Mouse (Mus musculus): ENCODE data around the gene Gtf2i. TPM values are rescaled to one million over a fixed set of nuclear protein-coding genes. Genes with fewer than 3 reads are reported as not detected.

Gene Gtf2i
- polyA plus RNA-seq, 1 experiment from 2014 or later = 29.8 TPM

DNA sequence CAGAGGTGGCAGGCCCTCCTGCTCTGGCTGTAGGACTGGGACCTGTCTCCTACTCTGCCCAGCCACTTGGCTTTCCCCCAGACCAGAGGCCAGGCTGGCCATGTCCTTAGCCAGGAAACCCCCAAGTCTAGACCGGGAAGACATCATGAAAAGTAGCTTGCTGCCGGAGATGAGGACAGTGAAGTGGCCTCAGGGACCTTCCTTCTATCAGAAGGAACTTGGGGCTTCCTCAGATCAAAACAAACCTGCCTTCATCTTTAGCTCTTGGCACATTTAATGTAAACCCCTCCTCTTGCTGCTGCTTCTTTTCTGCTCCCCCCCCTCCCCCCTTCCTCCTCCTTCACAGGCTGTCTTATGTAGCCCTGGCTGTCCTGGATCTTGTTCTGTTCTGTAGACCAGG, 80.4 kb downstream of the Gtf2i start:
- ATAC-seq = no peak
- Histone ChIP-seq H3K9ac (replicated peaks) (no peak overlapping the region), H3K27ac (ENCODE audit: low read depth) (peak overlapping the region; percentile 87; the same call in 1 of the 2 replicates), H3K36me3 (replicated peaks; ENCODE audit: insufficient read depth, low read length) (peaks cover 26% of the 10 kb centered on the region), H3K27me3 (ENCODE audit: insufficient read depth, low read length) (no peaks in the 10 kb centered on the region), H3K4me1 (ENCODE audit: insufficient read depth) (peaks cover 51% of the 10 kb centered on the region), H3K4me3 (ENCODE audit: low read depth, low read length) (no peak overlapping the region), H3K9me3 (ENCODE audit: low read length) (no peaks in the 10 kb centered on the region), H3K4me2 (ENCODE audit: low read depth, low read length) (no peak overlapping the region)
- TF ChIP-seq EP300 (IDR thresholded peaks at IDR 0.05; ENCODE audit: low read depth) = no peak
- DNase-seq = no peak
- 47% methylated on average over 2 of the region's 2 CpGs for WGBS (ENCODE audit: insufficient replicate concordance)

DNA sequence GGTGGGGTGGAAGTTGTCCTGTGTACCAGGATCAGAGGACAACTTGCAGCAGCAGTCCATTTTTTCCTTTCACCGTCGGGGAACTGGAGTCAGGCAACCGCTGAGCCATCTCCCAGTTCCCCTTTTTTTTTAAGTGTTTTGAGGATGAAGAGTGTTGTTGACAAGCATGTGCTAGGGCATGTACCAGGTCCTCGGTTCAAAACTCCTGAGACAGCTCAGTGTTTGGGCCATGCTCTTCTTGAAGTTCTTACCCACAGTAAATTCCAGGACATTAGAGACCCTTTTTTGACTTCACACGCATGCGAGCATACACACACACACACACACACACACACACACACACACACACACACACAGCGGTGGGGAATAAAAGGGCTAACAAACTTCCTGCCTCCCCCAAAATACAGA, 81.3 kb downstream of the Gtf2i start:
- ATAC-seq (no peak), DNase-seq (no peak)
- peaks cover 17% of the 10 kb centered on the region for H3K36me3 ChIP-seq (replicated peaks; ENCODE audit: insufficient read depth, low read length)
- H3K9ac ChIP-seq (replicated peaks) = peak overlapping the region; percentile 44; the same call in 1 of the 2 replicates
- H3K27ac ChIP-seq (ENCODE audit: low read depth) = peak overlapping the region; percentile 87
- H3K4me3 ChIP-seq (ENCODE audit: low read depth, low read length) = no peak overlapping the region
- TF ChIP-seq EP300 (IDR thresholded peaks at IDR 0.05; ENCODE audit: low read depth) (no peak), CTCF (IDR thresholded peaks at IDR 0.05; ENCODE audit: low read depth) (no peak)
- H3K4me2 ChIP-seq (ENCODE audit: low read depth, low read length) = 0 out of 2 replicates have a peak overlapping the region, but pooled peaks have one; percentile 58
- H3K27me3 ChIP-seq (ENCODE audit: insufficient read depth, low read length) = no peaks in the 10 kb centered on the region
- 29% methylated on average over 7 of the region's 7 CpGs for WGBS (ENCODE audit: insufficient replicate concordance)
- H3K4me1 ChIP-seq (ENCODE audit: insufficient read depth) = peaks cover 51% of the 10 kb centered on the region
- H3K9me3 ChIP-seq (ENCODE audit: low read length) = no peaks in the 10 kb centered on the region

- peak; percentile 43 for ATAC-seq
- Histone ChIP-seq H3K9me3 (ENCODE audit: low read length) (no peaks in the 10 kb centered on the region), H3K27ac (ENCODE audit: low read depth) (peak overlapping the region; percentile 87), H3K9ac (replicated peaks) (peak overlapping the region; percentile 44), H3K4me2 (ENCODE audit: low read depth, low read length) (peak overlapping the region; percentile 58), H3K36me3 (replicated peaks; ENCODE audit: insufficient read depth, low read length) (peaks cover 11% of the 10 kb centered on the region), H3K4me1 (ENCODE audit: insufficient read depth) (peaks cover 51% of the 10 kb centered on the region), H3K27me3 (ENCODE audit: insufficient read depth, low read length) (no peaks in the 10 kb centered on the region), H3K4me3 (ENCODE audit: low read depth, low read length) (0 out of 2 replicates have a peak overlapping the region, but pooled peaks have one; percentile 17)
- peak; percentile 63 for DNase-seq
- TF ChIP-seq EP300 (IDR thresholded peaks at IDR 0.05; ENCODE audit: low read depth) (no peak), CTCF (IDR thresholded peaks at IDR 0.05; ENCODE audit: low read depth) (no peak)
- 7% methylated on average over 7 of the region's 7 CpGs for WGBS (ENCODE audit: insufficient replicate concordance)
Measured at GRCm38 (mm10) chr5:134232568-134232967, 82.0 kb downstream of the Gtf2i start.

DNA sequence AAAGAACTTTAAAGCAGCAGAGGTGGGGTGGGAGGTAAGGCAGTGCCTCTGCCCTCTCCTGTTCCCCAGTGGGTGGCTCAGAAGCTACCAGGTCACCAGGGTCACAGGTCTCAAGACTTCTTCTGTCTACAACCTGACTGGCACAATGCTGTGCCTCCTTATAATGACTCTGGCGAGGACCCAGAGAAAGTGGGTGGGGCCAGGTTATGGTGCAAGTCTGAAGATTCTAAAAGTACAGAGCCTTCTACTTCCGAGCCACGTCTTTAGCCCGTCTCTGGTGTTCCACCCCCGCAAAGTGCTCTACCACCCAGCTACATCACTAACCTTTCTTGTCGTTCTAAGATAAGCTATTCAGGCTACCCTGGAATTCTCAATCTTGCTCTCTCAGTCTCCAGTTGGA, 82.4 kb downstream of the Gtf2i start:
- 0 out of 2 replicates have a peak overlapping the region, but pooled peaks have one; percentile 17 for H3K4me3 ChIP-seq (ENCODE audit: low read depth, low read length)
- 25% methylated on average over 6 of the region's 6 CpGs for WGBS (ENCODE audit: insufficient replicate concordance)
- H3K27ac ChIP-seq (ENCODE audit: low read depth) = peak overlapping the region; percentile 87
- H3K4me1 ChIP-seq (ENCODE audit: insufficient read depth) = peaks cover 47% of the 10 kb centered on the region
- no peaks in the 10 kb centered on the region for H3K9me3 ChIP-seq (ENCODE audit: low read length)
- ATAC-seq = peak; percentile 60
- peaks cover 7% of the 10 kb centered on the region; the same call in 1 of the 2 replicates for H3K36me3 ChIP-seq (replicated peaks; ENCODE audit: insufficient read depth, low read length)
- DNase-seq = peak; percentile 64
- peak overlapping the region; percentile 58 for H3K4me2 ChIP-seq (ENCODE audit: low read depth, low read length)
- TF ChIP-seq CTCF (IDR thresholded peaks at IDR 0.05; ENCODE audit: low read depth) (no peak), EP300 (IDR thresholded peaks at IDR 0.05; ENCODE audit: low read depth) (no peak)
- H3K27me3 ChIP-seq (ENCODE audit: insufficient read depth, low read length) = no peaks in the 10 kb centered on the region
- peak overlapping the region; percentile 44; the same call in 1 of the 2 replicates for H3K9ac ChIP-seq (replicated peaks)

- Histone ChIP-seq H3K27ac (ENCODE audit: low read depth) (peak overlapping the region; percentile 87), H3K4me1 (ENCODE audit: insufficient read depth) (peaks cover 46% of the 10 kb centered on the region)
- ATAC-seq = peak; percentile 26
Measured at GRCm38 (mm10) chr5:134231376-134231775, 83.2 kb downstream of the Gtf2i start.

GRCm38 (mm10) chr5:134229391-134229790, 85.2 kb downstream of the Gtf2i start, which contains the start of gene Ncf1:
TSS of gene Ncf1 (minus strand) at chr5:134229625.
- H3K27ac ChIP-seq (ENCODE audit: low read depth) = peak within 1 kb of the TSS; percentile 71
- no peaks in the 10 kb centered on the region for H3K36me3 ChIP-seq (replicated peaks; ENCODE audit: insufficient read depth, low read length)
- peak within 1 kb of the TSS; percentile 56 for H3K4me2 ChIP-seq (ENCODE audit: low read depth, low read length)
- DNase-seq (no peak), ATAC-seq (0 out of 2 replicates have a peak, but pooled peaks have one; percentile 14)
- peak within 1 kb of the TSS; percentile 44 for H3K4me3 ChIP-seq (ENCODE audit: low read depth, low read length)
- peak within 1 kb of the TSS; percentile 57 for H3K9ac ChIP-seq (replicated peaks)
- TF ChIP-seq CTCF (IDR thresholded peaks at IDR 0.05; ENCODE audit: low read depth) (no peak), EP300 (IDR thresholded peaks at IDR 0.05; ENCODE audit: low read depth) (no peak)
- 53% methylated on average over 7 of the region's 7 CpGs for WGBS (ENCODE audit: insufficient replicate concordance)
- H3K9me3 ChIP-seq (ENCODE audit: low read length) = no peaks in the 10 kb centered on the region
- peaks cover 26% of the 10 kb centered on the region for H3K4me1 ChIP-seq (ENCODE audit: insufficient read depth)
- no peaks in the 10 kb centered on the region for H3K27me3 ChIP-seq (ENCODE audit: insufficient read depth, low read length)

More at GRCm38 (mm10) chr5:134231376-134231775, 83.2 kb downstream of the Gtf2i start:
- Histone ChIP-seq H3K4me2 (ENCODE audit: low read depth, low read length) (peak overlapping the region; percentile 22), H3K27me3 (ENCODE audit: insufficient read depth, low read length) (no peaks in the 10 kb centered on the region), H3K36me3 (replicated peaks; ENCODE audit: insufficient read depth, low read length) (0 out of 2 replicates have a peak, but pooled peaks cover 2% of the 10 kb centered on the region), H3K9ac (replicated peaks) (no peak overlapping the region), H3K4me3 (ENCODE audit: low read depth, low read length) (no peak overlapping the region), H3K9me3 (ENCODE audit: low read length) (no peaks in the 10 kb centered on the region)
- TF ChIP-seq EP300 (IDR thresholded peaks at IDR 0.05; ENCODE audit: low read depth) (no peak), CTCF (IDR thresholded peaks at IDR 0.05; ENCODE audit: low read depth) (no peak)
- no peak for DNase-seq
- 51% methylated on average over 5 of the region's 5 CpGs for WGBS (ENCODE audit: insufficient replicate concordance)
